19 mouse cellular contexts compared by ENCODE assay signal in genomic region chr1:127667110-127667860, GRCm38 (mm10). TPM values are rescaled to one million over a fixed set of nuclear protein-coding genes. Genes with fewer than 3 reads are reported as not detected.
A peak's percentile ranks its signal among the peaks of the same experiment; 100 is the strongest.
DNase-seq lines count a peak whose midpoint lies in the region; ATAC-seq and TF ChIP-seq lines count a peak whose summit lies in the region.
"Had no signal": no experiment of that assay in that cellular context is flagged by ENCODE, and none has a peak within 500 bp of the region (broad histone marks: within the 10 kb centered on the region; RNA-seq: fewer than 3 reads in every experiment).

No protein-coding gene starts in this region.

- H3K36me3 ChIP-seq in CH12.LX (replicated peaks in 1 of 2; ENCODE audit: control insufficient read depth in 1 of 2, insufficient read depth in 1 of 2, low read length in 1 of 2) = peaks cover 0 to 58% of the 10 kb centered on the region in 2 experiments
- no peaks in the 10 kb centered on the region for H3K36me3 ChIP-seq in forebrain, embryonic 13.5 days (ENCODE audit: poor library complexity, severe bottlenecking)
- H3K36me3 ChIP-seq in midbrain, embryonic 13.5 days = 0 out of 2 replicates have a peak, but pooled peaks cover 11% of the 10 kb centered on the region
- H3K36me3 ChIP-seq: hindbrain, embryonic 15.5 days; lung, embryonic 15.5 days had no signal

- in situ Hi-C loops in CH12.LX (cut with MboI; ENCODE audit: low pct_ligation_motif_present, low pct_unique_long_range_greater_than_20kb, low sequenced_read_pairs) = no loop called here

- ATAC-seq in forebrain, embryonic 13.5 days = peak; percentile 87
- ATAC-seq in midbrain, embryonic 13.5 days = peak; percentile 69

- dilution Hi-C loops in CH12.LX (cut with MboI; ENCODE audit: extremely low pct_ligation_motif_present, extremely low pct_unique_long_range_greater_than_20kb, low sequenced_read_pairs) = no loop called here

- no peak for TF ChIP-seq POLR2A in CH12.LX (IDR thresholded peaks at IDR 0.05; ENCODE audit: low read depth, low read length)

- no peak for TF ChIP-seq EP300 in CH12.LX (IDR thresholded peaks at IDR 0.05; ENCODE audit: low read length)

- intact Hi-C loops in heart, postnatal 25 days (cut with DNase I) = no loop called here

- no peak overlapping the region for H3K4me3 ChIP-seq in CH12.LX (replicated peaks in 1 of 3; ENCODE audit: low read depth in 2 of 3, low read length in 2 of 3, poor library complexity in 1 of 3)
- no peak overlapping the region for H3K4me3 ChIP-seq in forebrain, embryonic 13.5 days
- H3K4me3 ChIP-seq in midbrain, embryonic 13.5 days (replicated peaks) = no peak overlapping the region
- H3K4me3 ChIP-seq: hindbrain, embryonic 15.5 days; lung, embryonic 15.5 days had no signal

- peaks cover 14% of the 10 kb centered on the region for H3K9me3 ChIP-seq in CH12.LX (replicated peaks; ENCODE audit: low read length)
- H3K9me3 ChIP-seq in forebrain, embryonic 13.5 days (replicated peaks) = peaks cover 5% of the 10 kb centered on the region; the same call in 1 of the 2 replicates
- H3K9me3 ChIP-seq in midbrain, embryonic 13.5 days = peaks cover 9% of the 10 kb centered on the region; the same call in 1 of the 2 replicates
- H3K9me3 ChIP-seq: lung, embryonic 15.5 days had no signal

- no peaks in the 10 kb centered on the region for H3K27me3 ChIP-seq in CH12.LX (replicated peaks)
- 0 out of 2 replicates have a peak, but pooled peaks cover 1% of the 10 kb centered on the region for H3K27me3 ChIP-seq in forebrain, embryonic 13.5 days
- no peaks in the 10 kb centered on the region for H3K27me3 ChIP-seq in midbrain, embryonic 13.5 days
- H3K27me3 ChIP-seq: hindbrain, embryonic 15.5 days; lung, embryonic 15.5 days had no signal

- H3K4me2 ChIP-seq in CH12.LX (ENCODE audit: insufficient read depth, low read depth, poor library complexity, severe bottlenecking) = no peak overlapping the region; the same call in 1 of the 2 replicates
- H3K4me2 ChIP-seq in forebrain, embryonic 13.5 days = 0 out of 2 replicates have a peak overlapping the region, but pooled peaks have one; percentile 3
- H3K4me2 ChIP-seq in midbrain, embryonic 13.5 days (replicated peaks) = no peak overlapping the region
- H3K4me2 ChIP-seq: hindbrain, embryonic 15.5 days; lung, embryonic 15.5 days had no signal

- no peaks in the 10 kb centered on the region for H3K79me2 ChIP-seq in CH12.LX (replicated peaks; ENCODE audit: control insufficient read depth, extremely low read depth, insufficient read depth, poor library complexity, severe bottlenecking)

- TF ChIP-seq RAD21 in CH12.LX (IDR thresholded peaks at IDR 0.05; ENCODE audit: low read depth, low read length) = no peak

- peaks cover 17 to 73% of the 10 kb centered on the region in 2 experiments for H3K4me1 ChIP-seq in CH12.LX (ENCODE audit: control insufficient read depth in 1 of 2, insufficient read depth in 2 of 2)
- H3K4me1 ChIP-seq in forebrain, embryonic 13.5 days = peaks cover 20% of the 10 kb centered on the region
- peaks cover 25% of the 10 kb centered on the region for H3K4me1 ChIP-seq in midbrain, embryonic 13.5 days (replicated peaks)
- H3K4me1 ChIP-seq: lung, embryonic 15.5 days had no signal

- H3K9ac ChIP-seq in CH12.LX (ENCODE audit: insufficient read depth, low read depth) = no peak overlapping the region
- H3K9ac ChIP-seq in forebrain, embryonic 13.5 days = no peak overlapping the region
- H3K9ac ChIP-seq in midbrain, embryonic 13.5 days (replicated peaks) = no peak overlapping the region
- H3K9ac ChIP-seq: hindbrain, embryonic 15.5 days; liver, embryonic 14.5 days; lung, embryonic 15.5 days had no signal

- H3K27ac ChIP-seq in CH12.LX (ENCODE audit: insufficient read depth, low read depth) = no peak overlapping the region
- H3K27ac ChIP-seq in forebrain, embryonic 13.5 days = peak overlapping the region; percentile 35; the same call in 1 of the 2 replicates
- H3K27ac ChIP-seq in midbrain, embryonic 13.5 days = peak overlapping the region; percentile 80
- H3K27ac ChIP-seq: hindbrain, embryonic 15.5 days; liver, embryonic 14.5 days; lung, embryonic 15.5 days; macrophage; stomach, postnatal 0 days had no signal

- no peak for TF ChIP-seq CTCF in CH12.LX (conservative IDR thresholded peaks at IDR 0.05 in 1 of 2, IDR thresholded peaks at IDR 0.05 in 1 of 2; ENCODE audit: low read depth in 2 of 2, low read length in 2 of 2)

- 32% methylated on average over 8 of the region's 8 CpGs for WGBS in forebrain, embryonic 13.5 days
- 44% methylated on average over 8 of the region's 8 CpGs for WGBS in midbrain, embryonic 13.5 days

- peak; percentile 19 for DNase-seq in heart, adult 11 months
- DNase-seq in heart, postnatal 25 days (ENCODE audit: low spot score) = no peak
- DNase-seq in CH12.LX (ENCODE audit: extremely low read depth) = peak; percentile 43
- DNase-seq in thymus, postnatal 25 days = no peak
- no peak for DNase-seq in lung, postnatal 14 days
- DNase-seq in cerebellum, adult 9-10 months = no peak
- DNase-seq: adrenal gland, postnatal 25 days; gastrocnemius, postnatal 36 days; kidney, adult 11 months; layer of hippocampus, postnatal 36 days; retina, postnatal 1 day; right cerebral cortex, postnatal 4 days had no signal

TF ChIP-seq in CH12.LX, 34 proteins besides CTCF, POLR2A, EP300 and RAD21:
- TF ChIP-seq ETS1 (conservative IDR thresholded peaks at IDR 0.05; ENCODE audit: low read depth, low read length) (0 out of 2 replicates have a peak, but pooled peaks have one; percentile 17), ZC3H11A (IDR thresholded peaks at IDR 0.05; ENCODE audit: low read depth, low read length) (no peak), MEF2A (IDR thresholded peaks at IDR 0.05; ENCODE audit: borderline replicate concordance, low read depth, low read length) (0 out of 2 replicates have a peak, but pooled peaks have one; percentile 44)

RNA-seq across cellular contexts. Expression of gene Tmem163, which starts 12.1 kb away (rescaled TPM):
- 10 to 100 TPM in 1 of 2 experiments, 1 to 10 TPM in 1; 8.3 to 12.1 TPM for total RNA-seq in heart, postnatal 25 days (2021)
- total RNA-seq in CH12.LX (2012; rRNA removed) = 4.2 and 4.5 TPM in 2 replicates
- 5.3 and 8.1 TPM in 2 replicates for total RNA-seq in CH12.LX (2014; rRNA removed)
- polyA plus RNA-seq in CH12.LX (2012; ENCODE audit: insufficient read length, low read depth) = 10.0 and 11.2 TPM in 2 replicates
- 16.0 and 25.7 TPM in 2 replicates for polyA plus RNA-seq in forebrain, embryonic 13.5 days (2015; fragmentation: Nextera tagmentation; extraction: Ambion mirVana)
- polyA plus RNA-seq in midbrain, embryonic 13.5 days (2015; fragmentation: Nextera tagmentation; extraction: Ambion mirVana) = 59.8 and 65.8 TPM in 2 replicates
- total RNA-seq: adrenal gland, postnatal 25 days; gastrocnemius, postnatal 36 days had no signal
- polyA plus RNA-seq: macrophage had no signal

Comparison
In these comparisons a context has a peak if more than half of its experiments do, and no peak if none do; other contexts are left out.
1. DNase-seq: peak in heart, adult 11 months (single experiment) and CH12.LX (single experiment); none in heart, postnatal 25 days (single experiment), thymus, postnatal 25 days (single experiment), lung, postnatal 14 days (single experiment) and cerebellum, adult 9-10 months (single experiment).